Mouse (Mus musculus): Measurements from ENCODE around the gene Gm10770.
"Not testable (repeated sequence)": the region's sequence is repeated elsewhere in the genome, so short reads cannot be mapped to it uniquely, and the experiment has no call there.

Gene Gm10770

DNA sequence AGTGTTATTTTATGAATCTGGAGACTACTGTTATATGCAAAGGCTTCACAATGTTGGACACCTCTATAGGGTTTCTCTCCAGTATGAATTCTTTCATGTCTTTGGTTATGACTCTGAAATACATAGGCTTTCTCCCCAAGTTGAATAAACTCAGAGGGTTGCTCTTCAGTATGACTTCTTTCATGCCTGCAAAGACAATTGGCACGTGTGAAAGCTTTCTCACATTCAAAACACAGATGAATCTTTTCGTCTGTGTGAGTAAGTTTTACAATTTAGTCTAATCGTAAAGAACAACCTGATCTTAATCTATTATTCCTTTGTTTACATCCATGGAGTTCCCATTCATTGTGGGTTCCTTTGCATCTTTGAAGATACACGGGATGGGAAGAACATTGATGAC is at the start of gene Gm10770:
Gene Gm10770, minus strand, starts transcription at position 101 of the 400 bp plus-strand sequence.
- DNase-seq (ENCODE audit: low read depth, low spot score) = not testable (repeated sequence)

DNA sequence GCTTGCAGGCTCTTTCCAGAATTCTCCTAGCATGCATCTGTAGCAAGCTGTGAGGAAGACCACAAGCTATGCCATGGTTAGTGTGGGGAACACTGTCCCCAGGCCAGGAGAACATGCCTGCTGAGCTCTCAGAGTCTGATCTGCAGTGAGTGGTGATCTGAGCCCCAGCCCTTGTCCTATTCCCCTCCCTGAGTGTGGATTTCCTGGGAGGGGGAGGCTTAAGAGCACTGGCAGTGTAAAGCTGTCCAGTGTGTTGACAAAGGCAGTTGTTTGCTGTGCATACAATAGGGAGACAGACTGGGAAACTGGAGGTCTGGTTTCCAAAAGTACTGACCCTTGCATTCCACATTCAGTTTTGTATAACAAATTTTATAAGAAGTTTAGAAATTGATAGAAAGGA is 43.8 kb upstream of the Gm10770 start:
- not testable (repeated sequence) for DNase-seq (ENCODE audit: low read depth, low spot score)

DNA sequence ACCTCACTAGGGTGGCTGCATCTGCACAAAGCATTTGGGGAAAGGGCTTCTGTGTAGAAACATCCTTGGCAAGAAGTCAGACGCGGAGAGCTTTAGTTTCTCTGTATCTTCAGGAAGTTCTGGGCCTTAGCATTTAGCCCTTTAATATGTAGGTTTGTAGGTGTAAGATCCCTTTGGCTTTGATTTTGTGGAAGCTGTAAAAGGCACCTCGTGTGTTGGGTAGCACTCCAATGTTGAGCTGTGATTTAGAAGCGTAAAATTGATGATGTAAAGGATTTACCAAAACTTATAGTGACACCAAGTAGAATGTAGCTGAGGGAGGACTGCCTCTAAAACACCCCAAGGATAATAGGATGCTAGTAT is 38.9 kb upstream of the Gm10770 start:
- DNase-seq (ENCODE audit: low read depth, low spot score) = not testable (repeated sequence)

DNA sequence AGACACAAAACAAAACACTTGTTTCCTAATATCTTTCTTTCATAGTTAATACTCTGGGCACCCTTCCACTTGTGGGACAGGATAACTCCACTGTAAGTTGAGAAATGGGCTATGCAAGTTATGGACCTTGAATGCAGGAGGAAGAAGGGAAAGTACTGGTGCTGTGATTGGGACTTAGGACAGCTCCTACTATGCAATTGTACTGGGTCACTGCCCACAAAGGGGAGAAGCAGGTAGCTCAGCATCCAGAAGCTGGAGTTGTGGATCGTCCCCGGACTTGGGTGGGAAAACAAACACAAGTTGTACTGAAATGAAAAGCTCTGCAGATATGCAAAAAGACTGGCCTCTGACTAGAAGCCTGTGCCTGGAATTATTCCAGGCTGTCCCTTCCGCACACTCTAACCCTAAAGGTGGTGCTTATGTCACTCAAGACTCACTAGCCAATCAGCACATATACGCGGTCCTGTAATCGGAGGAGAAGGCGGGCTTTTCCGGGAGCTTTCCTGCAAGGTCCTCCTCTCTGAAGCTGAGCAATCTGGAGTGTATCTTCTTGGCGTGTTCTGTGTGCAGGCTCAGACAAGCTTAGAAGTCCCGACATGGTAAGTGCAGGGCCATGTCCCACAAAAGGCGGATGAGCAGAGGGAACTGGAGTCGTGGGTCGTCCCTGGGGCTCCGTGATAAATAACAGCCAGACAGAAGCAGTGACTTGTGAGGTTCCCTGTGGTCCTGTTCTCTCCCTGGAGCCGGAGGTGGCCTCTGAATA is 38.3 kb upstream of the Gm10770 start, which contains the start of gene Zfp937:
Gene Zfp937, plus strand, starts transcription at position 474 of the 763 bp plus-strand sequence.
- DNase-seq (ENCODE audit: low read depth, low spot score) = peak; percentile 55

DNA sequence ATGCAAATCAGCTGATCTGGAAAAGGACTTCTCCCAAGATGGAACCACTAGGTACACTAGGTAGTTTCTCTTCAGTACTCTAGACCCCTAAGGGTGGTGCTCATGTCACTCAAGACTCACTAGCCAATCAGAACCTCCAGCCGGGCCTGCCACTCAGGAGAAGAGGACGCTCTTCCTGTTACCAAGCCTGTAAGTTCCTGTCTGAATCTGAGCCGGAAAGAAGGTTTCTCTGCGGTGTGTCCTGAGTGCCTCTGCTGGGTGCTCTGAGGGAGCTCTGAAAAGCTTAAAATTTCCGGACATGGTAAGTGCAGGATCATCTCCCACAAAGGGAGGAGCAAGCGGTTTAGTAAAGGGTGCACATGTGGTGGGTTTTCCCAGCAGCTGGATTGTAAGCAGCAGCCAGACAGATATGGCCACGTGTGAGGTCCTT is 2.1 kb upstream of the Gm10770 start, which contains the start of gene Gm14139:
Gene Gm14139, plus strand, starts transcription at position 186 of the 430 bp plus-strand sequence.
- DNase-seq (ENCODE audit: low read depth, low spot score) = not testable (repeated sequence)

DNA sequence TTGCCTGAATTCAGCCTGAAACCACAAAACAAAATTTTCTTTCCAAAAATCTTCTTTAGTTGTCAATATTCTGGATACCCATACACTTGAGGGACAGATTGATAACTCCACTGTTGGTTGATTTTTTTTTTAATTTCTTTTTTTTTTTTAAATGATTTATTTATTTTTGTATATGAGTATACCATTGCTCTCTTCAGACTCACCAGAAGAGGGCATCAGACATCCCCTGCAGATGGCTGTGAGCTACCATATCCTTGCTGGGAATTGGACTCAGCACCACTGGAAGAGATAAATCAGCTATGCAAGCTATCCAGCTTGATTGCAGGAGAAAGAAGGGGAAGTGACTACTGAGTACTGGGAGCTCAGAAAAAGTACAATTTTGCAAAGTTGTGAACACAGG is 1.6 kb upstream of the Gm10770 start:
- DNase-seq (ENCODE audit: low read depth, low spot score) = not testable (repeated sequence)

DNA sequence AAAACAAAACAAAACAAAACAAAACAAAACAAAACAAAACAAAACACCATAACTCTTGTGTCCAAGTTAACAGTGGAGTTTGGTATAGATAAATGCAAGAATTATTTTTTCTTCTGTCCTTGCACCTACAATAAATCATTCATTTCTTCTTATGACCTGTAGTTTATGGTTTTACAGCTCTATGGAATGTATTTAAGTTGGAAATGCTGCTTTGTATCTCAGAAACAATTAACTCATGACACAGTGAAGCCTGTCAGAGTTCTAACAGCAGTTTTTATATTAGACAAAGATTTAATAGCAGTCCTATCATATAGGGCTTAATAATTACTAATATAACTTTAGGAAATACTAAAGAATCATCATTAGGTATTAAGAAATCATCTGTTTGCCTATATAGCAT is 5.6 kb downstream of the Gm10770 start:
- DNase-seq (ENCODE audit: low read depth, low spot score) = no peak

DNA sequence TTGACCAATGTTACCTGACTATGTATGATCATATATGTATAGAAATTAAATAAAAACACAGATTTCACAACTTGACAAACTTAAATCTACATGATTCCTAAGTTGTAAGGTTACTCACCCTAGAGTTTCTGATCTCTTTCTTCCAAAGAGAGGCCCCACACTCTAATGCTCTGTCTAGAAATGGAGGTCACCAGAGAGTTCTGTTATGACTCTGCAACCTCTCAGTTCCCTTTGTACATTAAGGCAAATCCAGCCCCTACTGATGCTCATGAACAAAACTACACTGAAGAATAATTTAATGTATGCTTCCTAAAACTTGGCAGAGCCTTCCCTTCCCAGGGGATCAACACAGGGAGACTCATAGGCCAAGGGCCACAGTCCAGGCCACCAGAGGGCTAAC is 12.8 kb downstream of the Gm10770 start:
- no peak for DNase-seq (ENCODE audit: low read depth, low spot score)

DNA sequence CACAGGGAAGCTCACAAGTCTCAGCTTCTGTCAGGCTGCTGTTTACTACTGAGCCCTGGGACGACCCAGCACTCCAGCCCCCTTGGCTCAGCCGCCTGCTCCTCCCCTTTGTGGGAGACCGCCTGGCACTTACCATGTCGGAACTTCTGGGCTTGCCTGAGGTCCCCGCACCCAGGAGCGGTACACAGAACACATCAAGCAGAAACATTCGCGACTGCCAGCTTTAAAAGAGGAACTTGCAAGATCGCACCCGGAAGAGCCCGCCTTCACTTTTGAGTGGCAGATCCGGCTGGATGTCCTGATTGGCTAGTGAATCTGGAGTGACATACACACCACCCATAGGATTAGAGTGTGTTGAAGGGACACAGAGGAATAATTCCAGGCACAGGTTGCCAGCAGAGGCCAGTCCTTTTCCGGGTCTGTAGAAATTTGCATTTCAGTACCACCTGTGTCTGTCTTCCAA is 43.0 kb downstream of the Gm10770 start, which contains the start of gene Zfp120:
Gene Zfp120, minus strand, starts transcription at position 274 of the 463 bp plus-strand sequence.
- peak; percentile 89 for DNase-seq (ENCODE audit: low read depth, low spot score)

DNA sequence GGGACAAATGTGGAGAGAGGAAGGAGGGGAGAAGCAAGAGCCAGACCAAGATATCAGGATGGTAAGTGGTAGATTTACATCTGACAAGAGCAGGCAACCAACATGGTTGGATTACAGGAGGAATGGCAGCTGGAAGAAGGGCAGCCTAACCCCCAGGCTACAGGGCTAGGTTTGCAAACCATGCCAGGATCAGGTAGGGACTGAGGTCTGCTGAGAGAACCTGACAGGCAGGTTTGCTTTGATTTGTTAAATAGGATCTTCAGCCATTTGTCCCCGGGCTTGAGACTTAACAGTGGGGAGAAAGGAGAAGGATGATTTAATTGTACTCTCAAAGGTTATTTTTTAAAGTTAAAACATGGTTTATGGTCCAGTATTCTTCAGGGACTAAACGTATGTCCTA is 46.7 kb downstream of the Gm10770 start:
- no peak for DNase-seq (ENCODE audit: low read depth, low spot score)

DNA sequence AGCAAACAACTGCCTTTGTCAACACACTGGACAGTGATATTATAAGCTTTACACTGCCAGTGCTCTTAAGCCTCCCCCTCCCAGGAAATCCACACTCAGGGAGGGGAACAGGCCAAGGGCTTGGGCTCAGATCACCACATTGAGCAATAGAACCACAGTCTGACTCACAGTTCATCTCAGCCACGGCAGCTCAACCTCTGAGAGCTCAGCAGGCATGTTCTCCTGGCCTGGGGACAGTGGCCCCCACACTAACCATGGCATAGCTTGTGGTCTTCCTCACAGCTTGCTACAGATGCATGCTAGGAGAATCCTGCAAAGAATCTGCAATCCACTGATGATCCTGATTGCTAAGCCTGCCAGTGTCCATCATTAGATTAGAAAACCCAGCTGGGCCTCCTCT is 47.5 kb downstream of the Gm10770 start:
- not testable (repeated sequence) for DNase-seq (ENCODE audit: low read depth, low spot score)

Data from mesoderm, embryonic 11.5 days (tissue).